Mouse (Mus musculus) left cerebral cortex, adult 11 months (tissue): Measurements from ENCODE around the gene Trmt1.

Experiments
- DNase-seq: peaks from one replicate; pipeline ENCODE4 v3.0.0; 2022; ENCODE audit warnings: low spot score

Gene Trmt1

GRCm38 (mm10) chr8:84693332-84693731 is 7.2 kb downstream of the Trmt1 start:
- DNase-seq, result no peak

- DNase-seq, result no peak
Measured at GRCm38 (mm10) chr8:84695140-84695539, 9.0 kb downstream of the Trmt1 start.

- no peak for DNase-seq
Measured at GRCm38 (mm10) chr8:84697166-84698130, 11.3 kb downstream of the Trmt1 start.

- no peak for DNase-seq
Measured at GRCm38 (mm10) chr8:84698288-84698687, 12.2 kb downstream of the Trmt1 start.

- DNase-seq, result no peak
Measured at GRCm38 (mm10) chr8:84698929-84699401, 12.9 kb downstream of the Trmt1 start.

GRCm38 (mm10) chr8:84699861-84700322 is 13.8 kb downstream of the Trmt1 start:
- DNase-seq, result no peak

- DNase-seq, result no peak
Measured at GRCm38 (mm10) chr8:84700526-84700925, 14.4 kb downstream of the Trmt1 start.

GRCm38 (mm10) chr8:84700941-84701911 is 15.1 kb downstream of the Trmt1 start, which contains the start of gene Lyl1:
Gene Lyl1, plus strand, starts transcription at chr8:84701457.
- DNase-seq, result no peak

- no peak for DNase-seq
Measured at GRCm38 (mm10) chr8:84702561-84702960, 16.5 kb downstream of the Trmt1 start.

GRCm38 (mm10) chr8:84702963-84703465 is 16.9 kb downstream of the Trmt1 start:
- no peak for DNase-seq

- no peak for DNase-seq
Measured at GRCm38 (mm10) chr8:84703466-84704249, 17.6 kb downstream of the Trmt1 start.

GRCm38 (mm10) chr8:84704356-84704755 is 18.2 kb downstream of the Trmt1 start:
- DNase-seq, result no peak

- no peak for DNase-seq
Measured at GRCm38 (mm10) chr8:84704867-84705831, 19.0 kb downstream of the Trmt1 start.

- DNase-seq, result no peak
Measured at GRCm38 (mm10) chr8:84705960-84706359, 19.9 kb downstream of the Trmt1 start.

- DNase-seq, result no peak
Measured at GRCm38 (mm10) chr8:84706610-84707266, 20.6 kb downstream of the Trmt1 start.

- no peak for DNase-seq
Measured at GRCm38 (mm10) chr8:84707267-84707883, 21.3 kb downstream of the Trmt1 start.

- no peak for DNase-seq
Measured at GRCm38 (mm10) chr8:84708071-84708541, 22.0 kb downstream of the Trmt1 start.

- peak; percentile 77 for DNase-seq
Measured at GRCm38 (mm10) chr8:84708774-84709475, 22.8 kb downstream of the Trmt1 start.
